Mouse (Mus musculus): ENCODE data around the gene Raet1e. TPM values are rescaled to one million over a fixed set of nuclear protein-coding genes. Genes with fewer than 3 reads are reported as not detected.
"Not testable (repeated sequence)": the region's sequence is repeated elsewhere in the genome, so short reads cannot be mapped to it uniquely, and the experiment has no call there.

Raet1e gene
- total and polyA plus RNA-seq, 3 experiments, result not detected

- H3K4me1 ChIP-seq (ENCODE audit: control insufficient read depth in 1 of 2, insufficient read depth in 2 of 2, low read length in 2 of 2); H3K27ac ChIP-seq (ENCODE audit: control insufficient read depth, low read depth, low read length); H3K27me3 ChIP-seq (ENCODE audit: control insufficient read depth in 1 of 2, insufficient read depth in 2 of 2, low read length in 2 of 2); H3K79me2 ChIP-seq (ENCODE audit: control insufficient read depth, insufficient read depth, low read length, poor library complexity); H3K4me3 ChIP-seq (ENCODE audit: control insufficient read depth in 1 of 2, insufficient read depth in 1 of 2, low read depth in 2 of 2, low read length in 2 of 2); H3K36me3 ChIP-seq (ENCODE audit: control insufficient read depth in 1 of 2, insufficient read depth in 2 of 2, low read length in 2 of 2); H3K9me3 ChIP-seq (replicated peaks; ENCODE audit: insufficient read depth, low read length); H3K9ac ChIP-seq (ENCODE audit: control insufficient read depth, low read depth, low read length, poor library complexity, severe bottlenecking): not testable (repeated sequence)
- peak; percentile 23 to 74 (median 61); a peak in 5 of 6 replicates for TF ChIP-seq CTCF (IDR thresholded peaks at IDR 0.05 in 2 of 3, conservative IDR thresholded peaks at IDR 0.05 in 1 of 3; ENCODE audit: control insufficient read depth in 1 of 3, insufficient read depth in 1 of 3, low read depth in 2 of 3, low read length in 3 of 3, poor library complexity in 1 of 3, severe bottlenecking in 1 of 3)
- peak; percentile 67 for TF ChIP-seq RAD21 (IDR thresholded peaks at IDR 0.05; ENCODE audit: low read depth, low read length)
- TF ChIP-seq SMC3 (IDR thresholded peaks at IDR 0.05; ENCODE audit: low read depth, low read length), result peak; percentile 75
- peak; percentile 51 for TF ChIP-seq ZC3H11A (IDR thresholded peaks at IDR 0.05; ENCODE audit: low read depth, low read length)
- DNase-seq (ENCODE audit: low read depth, low spot score), result peak; percentile 62
Observed at GRCm38 (mm10) chr10:22402225-22402917, 244.0 kb downstream of the Raet1e start.

GRCm38 (mm10) chr10:22413702-22414494 is 255.5 kb downstream of the Raet1e start:
- H3K27me3 ChIP-seq (ENCODE audit: control insufficient read depth in 1 of 2, insufficient read depth in 2 of 2, low read length in 2 of 2); H3K36me3 ChIP-seq (ENCODE audit: control insufficient read depth in 1 of 2, insufficient read depth in 2 of 2, low read length in 2 of 2); H3K9me3 ChIP-seq (replicated peaks; ENCODE audit: insufficient read depth, low read length); H3K4me3 ChIP-seq (ENCODE audit: control insufficient read depth in 1 of 2, insufficient read depth in 1 of 2, low read depth in 2 of 2, low read length in 2 of 2); H3K9ac ChIP-seq (ENCODE audit: control insufficient read depth, low read depth, low read length, poor library complexity, severe bottlenecking); H3K27ac ChIP-seq (ENCODE audit: control insufficient read depth, low read depth, low read length); H3K79me2 ChIP-seq (ENCODE audit: control insufficient read depth, insufficient read depth, low read length, poor library complexity); H3K4me1 ChIP-seq (ENCODE audit: control insufficient read depth in 1 of 2, insufficient read depth in 2 of 2, low read length in 2 of 2): not testable (repeated sequence)
- DNase-seq (ENCODE audit: low read depth, low spot score), result peak; percentile 41
- TF ChIP-seq TAL1 (IDR thresholded peaks at IDR 0.05; ENCODE audit: low read length), result peak; percentile 7; the same call in 1 of the 2 replicates

Other genes with a start within 250 kb of the Raet1e start
- not detected in 2 replicates for gene 4930444G20Rik, start 90.5 kb upstream of the Raet1e start, total RNA-seq (2012; rRNA removed)
- gene 4930444G20Rik, start 90.5 kb upstream of the Raet1e start, polyA plus RNA-seq (2012; ENCODE audit: insufficient read depth in 1 of 2, insufficient read length in 2 of 2, low read depth in 1 of 2, low replicate concordance in 2 of 2, missing spikeins in 1 of 2), result not detected
- 2.2 and 2.8 TPM in 2 replicates for gene E030030I06Rik, start 9.3 kb upstream of the Raet1e start, total RNA-seq (2012; rRNA removed)
- 1 to 10 TPM in 1 of 2 experiments, not detected in 1; 3.2 TPM for gene E030030I06Rik, start 9.3 kb upstream of the Raet1e start, polyA plus RNA-seq (2012; ENCODE audit: insufficient read depth in 1 of 2, insufficient read length in 2 of 2, low read depth in 1 of 2, low replicate concordance in 2 of 2, missing spikeins in 1 of 2)
- gene H60b, start within 50 bp of the Raet1e start, total RNA-seq (2012; rRNA removed), result not detected in 2 replicates
- not detected for gene H60b, start within 50 bp of the Raet1e start, polyA plus RNA-seq (2012; ENCODE audit: insufficient read depth in 1 of 2, insufficient read length in 2 of 2, low read depth in 1 of 2, low replicate concordance in 2 of 2, missing spikeins in 1 of 2)
- 0.08 and 0.26 TPM in 2 replicates for gene Raet1d, start 202.0 kb downstream of the Raet1e start, total RNA-seq (2012; rRNA removed)
- under 1 TPM in 1 of 2 experiments, not detected in 1; 0.42 TPM for gene Raet1d, start 202.0 kb downstream of the Raet1e start, polyA plus RNA-seq (2012; ENCODE audit: insufficient read depth in 1 of 2, insufficient read length in 2 of 2, low read depth in 1 of 2, low replicate concordance in 2 of 2, missing spikeins in 1 of 2)

Data from MEL (cell line).